Mouse (Mus musculus) activated CD4-positive, CD25-positive, alpha-beta regulatory T cell, adult 4 months (primary cell): ENCODE results near the gene Zfand2a. TPM values are rescaled to one million over a fixed set of nuclear protein-coding genes. Genes with fewer than 3 reads are reported as not detected.

ENCODE experiments used
- ATAC-seq: one replicate; pipeline ENCODE4 v1.8.0; 2017
- polyA plus RNA-seq, 2 experiments: library from polyadenylated mRNA; unstranded; fragments of 100-300 nt; shearing (Covaris generic); gene quantifications; one replicate each; pipeline ENCODE4 v1.2.1; 2017

Zfand2a gene
- polyA plus RNA-seq, 2 experiments from 2014 or later: 6.2 to 6.9 TPM

DNA sequence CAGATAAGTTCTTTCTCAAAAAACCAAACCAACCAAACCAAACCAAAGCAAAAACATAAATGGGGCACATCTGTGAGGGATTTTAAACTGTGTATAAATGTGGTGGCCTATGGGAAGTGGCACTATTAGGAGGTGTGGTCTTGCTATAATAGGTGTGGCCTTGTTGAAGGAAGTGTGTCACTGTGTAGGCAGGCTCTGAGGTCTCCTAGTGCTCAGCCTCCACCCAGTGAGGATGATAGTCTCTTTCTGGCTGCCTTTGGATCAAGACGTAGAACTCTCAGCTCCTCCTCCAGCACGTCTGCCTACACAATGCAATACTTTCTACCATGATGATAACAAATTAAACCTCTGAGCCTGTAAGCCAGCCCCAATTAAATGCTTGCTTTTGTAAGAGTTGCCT is 18.0 kb downstream of the Zfand2a start:
- ATAC-seq: no peak

DNA sequence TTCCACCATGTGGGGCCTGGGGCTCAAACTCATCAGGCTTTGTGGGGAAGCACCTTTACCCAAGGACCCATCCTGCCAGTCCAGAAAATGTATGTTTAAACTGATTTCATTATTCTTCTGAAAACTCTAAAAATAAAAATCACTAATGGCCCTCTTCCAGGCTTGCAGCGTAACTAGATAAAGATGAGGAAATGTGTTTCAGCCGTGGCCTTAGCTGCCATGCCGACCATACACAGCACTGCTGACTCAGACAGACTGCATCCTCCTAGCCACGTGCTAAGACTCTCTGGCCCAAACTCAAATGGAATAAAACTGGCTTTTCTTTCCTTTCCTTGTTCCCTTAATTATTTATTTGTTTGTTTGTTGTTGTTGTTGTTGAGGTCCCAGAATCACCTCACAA is 19.5 kb downstream of the Zfand2a start:
- ATAC-seq: no peak

DNA sequence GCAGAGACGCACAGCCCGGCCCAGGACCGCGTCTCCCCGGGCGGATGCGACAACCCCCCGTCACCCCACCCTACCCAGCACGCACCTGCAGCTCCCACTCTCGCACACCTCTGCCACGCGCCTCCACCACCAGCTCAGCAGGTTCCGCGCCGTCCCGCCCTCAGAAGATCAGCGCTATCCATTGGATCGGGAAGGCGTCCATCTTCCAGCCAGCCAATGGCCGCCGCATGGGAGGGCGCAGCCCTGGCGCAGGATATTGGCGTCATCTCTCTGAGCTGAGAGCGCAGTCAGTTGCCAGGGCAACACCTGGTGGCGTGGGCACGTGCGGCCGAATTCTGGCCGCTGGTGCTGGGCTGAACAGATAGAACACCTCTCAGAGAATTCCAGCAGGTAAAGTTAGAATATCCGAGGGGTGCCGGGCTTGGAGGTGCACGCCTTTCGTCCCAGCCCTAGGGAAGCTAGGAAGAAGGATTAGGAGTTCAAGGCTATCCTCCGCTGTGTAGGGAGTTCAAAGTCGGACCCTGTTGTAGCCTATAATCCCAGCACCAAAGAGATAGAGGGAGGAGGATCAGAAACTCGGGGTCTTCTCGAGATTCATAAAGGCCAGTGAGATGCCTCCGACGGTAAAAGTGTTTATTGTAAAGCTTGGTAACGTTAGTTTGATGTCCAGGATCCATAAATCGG is 23.8 kb downstream of the Zfand2a start, which contains the start of gene 3110082I17Rik:
3110082I17Rik (minus strand) TSS at position 144 of the 684 bp plus-strand sequence.
- peak; percentile 100 for ATAC-seq

DNA sequence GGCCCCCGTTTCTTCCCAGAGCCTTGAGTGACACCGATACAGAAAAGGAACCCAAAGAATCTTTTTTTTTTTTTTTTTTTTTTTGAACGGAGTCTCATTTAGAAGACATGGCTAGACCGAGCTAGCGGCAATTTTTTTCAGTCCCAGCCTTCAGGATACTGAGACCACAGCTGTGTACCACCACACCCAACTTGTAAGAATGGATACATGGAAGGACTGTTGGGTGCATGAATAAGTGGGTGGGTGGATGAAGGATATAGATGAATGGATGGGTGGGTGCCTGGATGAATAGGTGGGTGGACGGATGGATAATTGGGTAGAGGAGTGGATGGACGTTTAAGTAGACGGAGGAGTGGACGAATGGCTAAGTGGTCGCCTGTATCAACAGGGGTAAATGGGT is 24.4 kb downstream of the Zfand2a start:
- ATAC-seq: no peak

DNA sequence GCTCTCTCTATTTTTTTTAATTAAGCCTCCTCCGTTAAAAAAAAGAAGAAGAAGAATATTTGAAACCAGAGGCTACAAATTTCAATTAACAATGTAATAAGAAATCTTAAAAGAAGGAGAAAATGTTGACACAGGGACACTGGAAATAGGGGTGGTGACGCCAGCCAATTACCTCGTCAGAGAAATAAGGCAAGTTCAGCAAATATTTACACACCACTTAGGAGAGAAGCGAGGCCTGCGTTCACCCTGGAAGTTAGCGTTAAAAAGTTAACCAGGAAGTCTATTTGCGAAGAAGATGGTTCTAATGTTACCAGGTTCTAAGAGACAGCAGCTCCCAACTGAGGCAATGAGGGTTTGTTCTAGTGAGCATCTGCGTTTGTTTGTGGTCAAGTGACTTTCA is 27.1 kb downstream of the Zfand2a start:
- ATAC-seq: no peak

DNA sequence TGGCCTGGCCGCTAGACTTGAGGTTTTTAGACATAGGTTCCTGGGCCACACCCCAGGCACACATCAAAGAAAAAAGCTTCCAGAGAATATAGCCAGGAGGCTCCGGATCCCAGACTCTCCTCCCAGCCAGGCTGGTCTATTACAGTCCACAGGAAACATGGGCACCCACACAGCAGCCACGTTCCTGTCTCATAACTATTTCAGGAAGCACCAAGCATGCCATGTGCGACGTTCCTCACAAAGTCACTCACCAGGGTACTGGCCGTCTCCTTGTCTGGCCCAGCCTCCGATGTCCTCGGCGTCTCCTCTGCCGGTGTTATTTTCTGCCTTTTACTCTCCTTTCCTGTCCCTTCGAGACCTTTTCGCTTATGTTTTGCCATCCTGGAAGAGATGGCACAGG is 29.2 kb downstream of the Zfand2a start:
- ATAC-seq: no peak

DNA sequence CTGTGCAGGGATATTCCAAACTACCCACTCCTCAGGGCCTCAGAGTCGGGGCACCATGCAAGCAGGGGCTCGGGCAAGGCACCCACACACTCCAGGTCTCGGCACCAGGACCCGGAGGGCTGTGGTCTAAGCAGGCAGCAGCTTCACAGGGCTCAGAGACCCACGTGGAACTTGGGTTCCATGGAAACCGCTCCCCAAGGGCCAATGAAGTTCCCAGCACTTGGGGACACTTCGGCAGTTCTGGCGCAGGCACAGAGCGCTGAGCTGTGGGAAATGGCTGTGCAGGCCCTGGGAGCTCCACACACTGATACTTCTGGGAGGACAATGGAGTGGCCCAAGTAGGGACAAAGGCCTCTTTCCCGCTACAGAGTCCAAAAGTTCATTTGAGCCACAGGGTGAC is 31.3 kb downstream of the Zfand2a start:
- no peak for ATAC-seq

DNA sequence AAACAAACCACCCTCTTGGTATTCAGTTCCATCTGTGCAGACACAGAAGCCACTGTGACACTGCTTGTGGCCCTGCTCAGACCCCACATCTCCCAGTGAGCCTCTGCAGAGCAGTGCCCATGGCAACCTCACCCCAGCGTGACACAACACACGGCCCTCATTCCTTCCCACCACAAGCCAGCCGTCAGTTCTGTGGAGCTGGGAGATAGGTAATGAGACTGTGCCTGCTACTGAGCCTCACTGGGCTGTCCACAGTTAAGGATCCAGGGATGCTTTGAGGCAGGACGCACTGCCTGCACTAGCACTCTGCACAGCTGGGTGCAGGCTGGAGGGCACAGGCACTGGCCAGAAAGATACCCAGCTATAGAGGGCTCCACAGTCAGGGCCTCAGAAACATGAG is 34.4 kb downstream of the Zfand2a start:
- ATAC-seq: no peak

DNA sequence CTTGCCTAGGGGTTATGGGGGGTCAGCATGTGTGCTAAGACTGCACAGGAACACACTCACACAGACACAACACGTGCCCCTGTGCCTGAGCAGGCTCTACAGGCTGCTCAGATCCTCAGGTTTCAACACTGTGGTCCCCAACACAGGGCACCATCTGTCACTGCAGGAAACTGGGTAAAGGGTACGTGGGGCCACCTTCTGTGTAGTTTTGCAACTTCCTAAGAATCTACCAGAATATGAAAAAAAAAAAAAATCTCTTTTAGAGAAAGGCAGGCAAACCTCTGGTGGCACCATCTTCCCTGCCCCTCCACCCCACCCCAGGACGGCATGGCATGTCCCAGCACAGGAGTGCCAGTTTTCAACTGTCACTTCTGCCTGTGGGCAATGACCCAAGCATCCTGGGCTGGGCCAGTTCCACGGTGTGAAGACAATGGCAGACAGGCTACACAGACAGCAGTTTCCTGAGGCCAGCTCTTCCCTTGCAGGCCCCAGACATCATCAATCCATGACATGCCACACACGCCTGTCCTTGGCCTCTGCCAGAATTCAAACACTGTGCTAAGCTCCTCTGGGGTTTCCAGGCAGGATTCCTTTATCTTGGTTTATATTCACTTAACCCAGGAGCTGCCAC is 35.1 kb downstream of the Zfand2a start:
- ATAC-seq: no peak

DNA sequence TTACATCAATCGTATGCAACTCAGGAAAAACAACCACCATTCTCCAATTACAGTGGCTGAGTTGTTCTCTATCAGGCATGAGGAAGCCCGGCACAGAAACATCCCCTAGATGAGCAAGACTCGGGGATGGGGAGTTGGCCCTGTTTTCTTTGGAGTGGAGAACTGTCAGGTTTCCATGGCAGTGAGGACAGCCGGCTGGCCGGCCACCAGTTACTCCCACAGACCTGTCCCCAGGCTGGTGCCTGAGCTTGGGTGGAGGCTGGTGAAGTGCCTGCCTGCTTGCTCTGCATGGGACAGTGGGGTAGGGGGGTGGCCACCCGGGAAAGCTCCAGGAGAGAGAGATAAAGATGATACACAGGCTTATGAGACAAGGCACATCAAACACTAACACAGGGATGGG is 36.3 kb downstream of the Zfand2a start:
- ATAC-seq: no peak

DNA sequence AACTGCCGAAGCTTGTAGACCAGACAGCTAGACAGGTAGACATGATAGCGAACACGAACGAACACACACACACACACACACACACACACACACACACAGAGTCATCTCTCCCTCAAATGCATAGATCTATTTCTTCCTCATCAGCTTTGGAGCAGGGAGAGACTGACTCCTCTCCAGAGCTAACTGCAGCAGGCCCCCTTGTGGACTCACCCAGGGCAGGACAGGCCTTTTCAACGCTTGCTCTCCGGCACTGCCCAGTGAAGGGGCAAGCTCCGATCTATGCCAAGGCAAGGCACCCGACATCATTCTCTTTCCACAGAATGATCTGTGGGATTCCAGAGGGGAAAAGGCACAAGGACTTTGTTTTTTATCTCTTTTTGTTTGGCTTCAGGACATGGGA is 39.1 kb downstream of the Zfand2a start:
- ATAC-seq: no peak

DNA sequence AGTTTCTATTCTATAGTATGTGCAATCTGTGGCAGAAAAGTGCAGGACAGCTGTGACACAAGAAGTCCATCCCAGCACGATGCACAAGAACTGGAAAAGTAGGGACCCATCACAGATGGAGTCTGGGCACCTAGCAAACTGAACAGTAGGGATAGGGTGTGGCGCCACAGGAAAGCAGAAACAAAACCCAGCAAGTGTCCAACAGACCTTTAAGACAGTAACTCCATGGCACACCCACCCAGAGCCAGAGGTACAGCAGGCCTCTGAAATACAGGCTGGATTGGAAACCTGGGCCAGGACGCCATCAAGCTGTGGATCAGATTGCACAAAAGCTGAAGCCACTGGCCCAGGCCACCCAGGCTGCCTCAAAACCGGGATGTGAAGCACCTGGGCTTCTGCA is 41.4 kb downstream of the Zfand2a start:
- no peak for ATAC-seq

DNA sequence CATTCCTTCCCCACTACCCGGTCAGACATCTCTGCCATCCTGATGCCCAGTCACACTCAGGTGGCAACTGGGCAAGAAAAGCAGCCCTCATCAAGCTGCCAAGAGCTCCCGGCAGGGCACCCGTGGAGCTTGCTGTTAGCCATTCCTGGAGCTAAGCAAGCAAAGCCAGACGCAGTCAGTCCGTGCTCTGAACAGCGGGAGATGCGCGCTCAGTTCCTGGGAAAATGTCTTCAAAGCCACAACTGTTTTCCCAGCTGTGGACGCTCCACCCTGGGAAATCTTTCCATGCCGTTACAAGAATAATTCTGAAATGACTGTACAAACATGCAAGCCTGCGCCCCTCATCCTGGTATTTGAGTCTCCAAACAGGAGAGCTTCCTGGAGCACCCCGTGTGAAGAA is 41.9 kb downstream of the Zfand2a start:
- ATAC-seq: no peak

DNA sequence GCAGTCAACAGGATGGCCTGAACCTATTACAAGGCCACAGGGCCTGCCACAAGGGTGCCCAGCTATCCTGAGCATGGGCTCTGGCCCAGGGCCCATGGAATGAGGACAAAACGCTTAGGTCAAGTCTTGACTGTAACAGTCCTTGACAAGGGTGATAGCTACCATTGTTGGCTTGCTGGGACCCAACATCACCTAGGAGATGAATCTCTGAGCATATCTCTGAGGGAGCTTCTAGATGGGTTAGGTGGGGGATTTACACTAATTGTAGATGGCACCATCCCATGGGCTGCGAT is 42.7 kb downstream of the Zfand2a start:
- ATAC-seq: no peak

DNA sequence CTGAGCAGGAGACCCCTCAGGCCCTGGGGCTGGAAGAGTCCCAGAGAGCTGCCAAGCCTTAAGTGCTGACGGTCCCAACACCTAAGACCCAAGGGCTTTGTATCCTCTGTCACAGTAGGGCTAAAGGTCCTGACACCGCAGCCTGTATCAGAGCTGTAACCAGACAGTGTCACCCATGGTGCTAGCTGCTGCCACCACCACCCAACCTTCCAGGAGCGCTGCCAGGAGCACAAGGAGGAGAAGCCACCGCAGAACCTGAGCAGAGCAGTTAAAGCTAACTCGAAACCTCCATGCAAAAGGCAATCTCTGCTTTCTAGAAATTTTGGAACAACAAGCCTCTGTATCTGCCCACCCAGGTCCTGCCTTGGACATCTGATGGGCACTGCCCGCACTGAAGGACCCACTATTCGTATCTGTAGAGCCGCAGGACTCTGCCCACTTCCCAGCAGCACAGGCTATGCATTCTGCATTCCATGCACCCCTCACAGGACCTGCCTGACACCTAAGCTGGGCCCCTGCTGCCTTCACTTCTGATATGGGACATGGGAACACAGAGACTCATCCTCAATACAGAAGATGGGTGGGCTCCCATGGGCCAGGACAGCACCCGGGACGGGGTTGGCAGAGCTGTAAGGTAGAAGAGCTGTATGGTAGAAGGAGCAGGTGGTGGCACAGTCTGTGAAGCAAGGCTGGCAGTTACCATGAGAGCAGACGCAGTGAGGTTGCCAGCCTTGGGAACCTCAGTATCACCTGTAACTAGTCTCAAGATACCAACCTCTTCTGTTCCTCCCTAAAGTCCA is 43.2 kb downstream of the Zfand2a start:
- ATAC-seq: no peak

DNA sequence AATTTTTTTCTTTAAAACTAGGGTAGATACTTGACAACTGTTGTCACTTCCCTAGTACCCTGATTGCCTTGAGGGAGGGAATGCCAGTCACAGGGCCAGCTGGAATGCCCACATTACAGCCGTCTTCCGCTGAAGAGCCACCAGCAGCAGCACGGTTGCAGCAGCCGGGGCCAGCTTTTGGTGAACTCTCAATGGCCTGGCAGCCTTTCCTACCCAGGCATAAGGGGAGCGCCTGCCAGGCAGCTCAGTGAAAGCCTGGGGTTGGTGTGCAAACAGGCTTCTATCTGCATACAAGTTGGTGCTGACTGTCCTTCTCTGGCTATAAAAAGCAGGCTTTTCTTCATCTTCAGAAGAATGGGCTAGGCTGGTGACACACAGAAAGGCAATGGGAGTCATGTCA is 43.9 kb downstream of the Zfand2a start:
- no peak for ATAC-seq

DNA sequence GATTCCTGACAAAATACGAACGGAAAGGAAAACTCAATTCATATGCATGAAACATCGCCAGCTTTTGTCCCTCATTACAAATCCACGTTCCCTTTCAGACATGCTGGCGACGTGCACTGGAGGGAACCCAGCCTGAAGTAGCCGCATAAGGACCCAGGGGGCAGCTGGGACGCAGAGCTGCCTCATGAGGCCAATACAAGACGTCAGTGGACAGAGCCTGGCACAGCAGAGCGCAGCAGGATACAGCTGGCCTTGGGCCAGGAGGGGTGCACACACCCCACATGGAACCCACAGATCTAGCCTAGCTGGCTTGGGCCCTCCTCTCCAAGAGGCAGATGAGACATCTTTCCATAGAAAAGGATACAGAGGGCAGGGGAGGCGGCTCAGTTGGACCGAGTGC is 45.9 kb downstream of the Zfand2a start:
- no peak for ATAC-seq

DNA sequence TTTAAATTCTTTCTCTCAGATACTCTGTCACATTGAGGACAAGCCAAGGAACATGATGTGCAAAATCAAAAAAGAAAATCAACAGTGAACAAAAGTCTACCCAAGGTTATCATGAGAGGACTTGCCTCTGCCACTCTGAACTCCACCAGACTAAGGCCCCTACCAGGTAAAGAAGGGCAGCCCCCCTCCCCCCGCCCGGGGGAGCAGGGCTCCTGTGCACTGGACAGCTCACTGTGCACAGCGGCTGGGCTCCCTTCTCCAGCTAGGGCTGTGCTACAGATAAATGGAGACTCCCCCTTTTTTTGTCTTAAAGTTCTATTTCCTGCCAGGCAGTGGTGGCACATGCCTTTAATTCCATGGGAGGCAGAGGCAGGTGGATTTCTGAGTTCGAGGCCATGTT is 46.6 kb downstream of the Zfand2a start:
- no peak for ATAC-seq

DNA sequence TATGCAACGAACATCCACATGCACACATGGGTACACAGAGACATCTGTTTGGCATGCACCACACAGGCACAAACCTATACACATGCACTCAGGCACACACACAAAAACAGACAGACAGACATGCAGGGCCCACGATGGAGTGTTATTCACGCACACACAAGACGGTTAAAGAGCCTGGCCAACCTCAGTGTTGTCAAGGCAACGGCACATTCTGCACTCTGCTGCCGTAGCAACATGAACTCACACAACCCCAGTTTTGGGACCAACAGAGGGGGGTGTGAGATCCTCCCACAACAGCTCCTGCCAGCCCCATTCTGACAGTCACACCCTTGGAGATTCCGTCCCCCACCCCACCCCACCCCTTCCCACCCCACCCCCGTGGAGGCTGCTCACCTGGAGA is 49.4 kb downstream of the Zfand2a start:
- no peak for ATAC-seq

DNA sequence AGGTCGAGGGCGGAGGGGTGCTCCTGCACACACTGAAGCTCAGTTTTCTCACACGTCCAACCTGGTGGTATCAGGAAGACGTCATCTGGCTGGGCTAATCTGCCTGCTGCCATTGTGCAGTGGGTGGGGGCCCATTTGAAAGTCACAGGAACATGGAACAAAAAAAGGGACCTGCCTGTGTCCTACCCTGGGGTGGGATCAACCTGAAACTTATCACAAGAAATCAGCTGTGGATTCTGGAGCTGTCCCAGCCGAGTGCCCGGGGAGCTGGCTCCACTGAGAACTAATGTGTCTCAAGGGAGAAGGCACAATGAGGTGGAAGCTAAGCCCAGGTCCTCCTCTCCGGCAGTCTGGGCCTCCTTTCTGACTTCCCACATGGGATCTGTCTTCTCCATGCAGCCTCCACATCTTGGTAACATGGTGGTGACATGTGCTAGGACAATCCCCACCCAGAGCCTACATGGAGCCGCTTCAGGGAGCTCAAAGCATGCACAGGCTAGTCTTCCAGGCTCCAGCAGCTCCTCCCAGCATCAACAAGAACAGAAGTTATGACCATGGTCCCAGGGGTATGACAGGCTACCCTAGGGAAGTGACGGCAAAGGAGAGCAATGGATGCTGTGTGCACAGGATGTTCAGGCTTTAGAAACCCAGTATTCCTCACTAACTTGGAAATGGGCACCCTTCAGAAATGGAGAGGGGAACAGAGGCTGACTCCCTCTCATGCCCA is 50.3 kb downstream of the Zfand2a start:
- ATAC-seq: no peak

DNA sequence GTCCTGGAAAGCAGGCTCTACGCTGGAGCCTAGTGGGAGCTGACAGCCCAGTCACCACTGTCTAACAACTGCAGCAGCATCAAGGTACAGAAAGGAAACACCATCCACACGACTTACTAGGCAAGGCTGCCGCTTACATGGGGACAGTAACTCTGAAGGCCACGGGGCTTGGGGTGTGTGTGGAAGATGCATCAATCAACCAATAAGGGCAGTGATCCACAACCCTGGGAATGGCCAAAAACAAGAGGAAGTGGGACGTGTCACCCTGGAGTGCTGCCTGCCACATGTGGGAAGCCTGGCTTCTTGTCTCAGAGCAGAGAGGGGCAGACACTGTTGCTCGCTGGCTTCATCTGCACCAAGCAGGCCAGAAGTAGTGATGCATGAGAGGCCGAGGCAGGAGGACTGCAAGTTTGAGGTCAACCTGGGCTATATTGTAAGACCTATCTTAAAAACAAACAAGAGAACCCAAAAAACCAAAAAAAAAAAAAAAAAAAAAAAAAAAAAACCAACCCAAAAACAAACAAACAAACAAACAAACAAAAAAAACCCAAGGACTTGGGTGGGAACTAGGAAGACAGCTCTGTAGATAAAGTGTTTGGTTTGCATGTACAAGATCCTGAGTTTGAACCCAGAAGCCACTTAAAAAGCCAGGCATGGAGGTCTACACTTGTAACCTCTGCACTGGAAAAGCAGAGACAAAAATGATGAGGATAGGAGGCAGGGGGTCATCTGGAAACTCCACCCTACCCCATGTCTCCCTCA is 51.4 kb downstream of the Zfand2a start:
- ATAC-seq: no peak

DNA sequence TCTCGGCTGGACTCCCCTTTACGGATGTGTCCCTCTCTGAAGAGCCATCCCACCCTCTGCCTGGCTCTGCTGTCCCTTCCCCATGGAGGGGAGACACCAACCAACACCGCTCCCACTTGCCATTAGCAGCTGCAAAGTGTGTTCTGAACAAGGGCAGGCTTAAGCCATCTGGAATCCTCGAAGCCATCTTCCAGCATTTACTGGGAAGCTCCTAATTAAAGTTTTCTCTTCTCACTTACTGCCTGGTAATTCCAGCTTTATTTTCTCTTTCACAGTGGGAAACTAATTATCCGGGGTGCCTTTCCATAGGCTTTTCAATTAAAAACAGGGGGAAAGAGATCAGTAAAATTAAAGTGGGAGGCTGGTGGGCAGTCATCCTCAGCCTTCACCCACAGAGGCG is 52.0 kb downstream of the Zfand2a start:
- ATAC-seq: no peak
